Mouse (Mus musculus) neural tube, embryonic 11.5 days (tissue): ENCODE results near the gene Accs. TPM values are rescaled to one million over a fixed set of nuclear protein-coding genes. Genes with fewer than 3 reads are reported as not detected.

Source experiments
- ATAC-seq: fragments of 200-750 bp; cut with Nextera tagmentation; 2 replicates; pipeline ENCODE4 v1.8.0; 2017; ENCODE audit warnings: moderate number of reproducible peaks, mild to moderate bottlenecking, moderate TSS enrichment, moderate library complexity; ENCODE audit not compliant: insufficient read depth, low FRiP score, low TSS enrichment
- DNase-seq: peaks from one replicate; pipeline ENCODE4 v3.0.0-alpha.2; 2015; ENCODE audit warnings: low spot score
- H3K27ac ChIP-seq: fragments of 300-500 bp; sonication (generic); 2 replicates; pipeline ENCODE4 v1.5.1; 2014; ENCODE audit warnings: low read depth, mild to moderate bottlenecking, low read length
- H3K27me3 ChIP-seq: fragments of 300-500 bp; sonication (generic); 2 replicates; pipeline ENCODE4 v1.6.1; 2014; ENCODE audit warnings: mild to moderate bottlenecking, low read length, mixed read lengths; ENCODE audit not compliant: control insufficient read depth, insufficient read depth
- H3K36me3 ChIP-seq: fragments of 300-500 bp; sonication (generic); 2 replicates; pipeline ENCODE4 v1.6.1; 2014; ENCODE audit warnings: mild to moderate bottlenecking, low read length, moderate library complexity, mixed read lengths; ENCODE audit not compliant: control insufficient read depth, insufficient read depth
- H3K4me1 ChIP-seq: fragments of 300-500 bp; sonication (generic); 2 replicates; pipeline ENCODE4 v1.6.1; 2014; ENCODE audit warnings: low read length, mixed read lengths; ENCODE audit not compliant: control insufficient read depth, insufficient read depth
- H3K4me2 ChIP-seq: fragments of 300-500 bp; sonication (generic); 2 replicates; pipeline ENCODE4 v1.6.1; 2014; ENCODE audit warnings: low read depth, mild to moderate bottlenecking, moderate library complexity
- H3K4me3 ChIP-seq: fragments of 300-500 bp; sonication (generic); 2 replicates; pipeline ENCODE4 v1.5.1; 2014; ENCODE audit warnings: low read depth, low read length
- H3K9ac ChIP-seq: fragments of 300-500 bp; sonication (generic); 2 replicates; pipeline ENCODE4 v1.6.1; 2014; ENCODE audit warnings: mild to moderate bottlenecking, low read length
- H3K9me3 ChIP-seq: fragments of 300-500 bp; sonication (generic); 2 replicates; pipeline ENCODE4 v1.6.1; 2016; ENCODE audit warnings: low read length; ENCODE audit not compliant: control insufficient read depth
- WGBS: fragments of 180-500 bp; shearing (Covaris S2); extraction: QIAGEN DNeasy Blood & Tissue Kit; methylation state at CpG from one replicate; pipeline ENCODE4 v1.1.7; 2014; 5-methylcytosine and 5-hydroxymethylcytosine counted together
- polyA plus RNA-seq: library from polyadenylated mRNA; unstranded; fragments of >200 nt; fragmentation: Nextera tagmentation; extraction: Ambion mirVana; gene quantifications from 2 replicates; pipeline ENCODE4 v1.2.1, GENCODE M21; 2014

The Accs gene
- polyA plus RNA-seq, 1 experiment from 2014 or later = 7.8 TPM

DNA sequence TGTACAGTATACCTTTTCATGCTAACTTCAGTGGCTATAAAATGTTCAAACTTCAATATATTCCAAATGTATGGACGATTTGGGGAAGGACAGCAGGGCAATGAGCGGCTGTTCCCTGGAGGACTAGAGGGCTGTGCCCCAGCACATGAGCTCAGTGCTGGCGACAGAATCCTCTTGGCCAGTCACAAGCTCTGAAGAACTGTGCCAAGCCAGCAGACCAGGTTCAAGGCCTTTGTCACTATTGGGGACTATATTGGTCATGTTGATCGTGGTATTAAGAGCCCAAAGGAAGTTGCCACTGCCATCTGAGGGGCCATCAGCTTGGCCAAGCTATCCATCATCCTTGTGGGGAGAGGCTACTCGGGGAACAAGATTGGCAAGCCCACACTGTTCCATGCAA is 55.4 kb downstream of the Accs start:
- H3K4me2 ChIP-seq = no peak overlapping the region
- H3K4me1 ChIP-seq = no peaks in the 10 kb centered on the region
- no peak for DNase-seq
- 90% methylated on average over 5 of the region's 5 CpGs for WGBS
- ATAC-seq = no peak
- no peaks in the 10 kb centered on the region for H3K27me3 ChIP-seq
- H3K27ac ChIP-seq = no peak overlapping the region
- no peak overlapping the region for H3K4me3 ChIP-seq
- peaks cover 7% of the 10 kb centered on the region for H3K36me3 ChIP-seq
- H3K9ac ChIP-seq = no peak overlapping the region
- H3K9me3 ChIP-seq = no peaks in the 10 kb centered on the region

DNA sequence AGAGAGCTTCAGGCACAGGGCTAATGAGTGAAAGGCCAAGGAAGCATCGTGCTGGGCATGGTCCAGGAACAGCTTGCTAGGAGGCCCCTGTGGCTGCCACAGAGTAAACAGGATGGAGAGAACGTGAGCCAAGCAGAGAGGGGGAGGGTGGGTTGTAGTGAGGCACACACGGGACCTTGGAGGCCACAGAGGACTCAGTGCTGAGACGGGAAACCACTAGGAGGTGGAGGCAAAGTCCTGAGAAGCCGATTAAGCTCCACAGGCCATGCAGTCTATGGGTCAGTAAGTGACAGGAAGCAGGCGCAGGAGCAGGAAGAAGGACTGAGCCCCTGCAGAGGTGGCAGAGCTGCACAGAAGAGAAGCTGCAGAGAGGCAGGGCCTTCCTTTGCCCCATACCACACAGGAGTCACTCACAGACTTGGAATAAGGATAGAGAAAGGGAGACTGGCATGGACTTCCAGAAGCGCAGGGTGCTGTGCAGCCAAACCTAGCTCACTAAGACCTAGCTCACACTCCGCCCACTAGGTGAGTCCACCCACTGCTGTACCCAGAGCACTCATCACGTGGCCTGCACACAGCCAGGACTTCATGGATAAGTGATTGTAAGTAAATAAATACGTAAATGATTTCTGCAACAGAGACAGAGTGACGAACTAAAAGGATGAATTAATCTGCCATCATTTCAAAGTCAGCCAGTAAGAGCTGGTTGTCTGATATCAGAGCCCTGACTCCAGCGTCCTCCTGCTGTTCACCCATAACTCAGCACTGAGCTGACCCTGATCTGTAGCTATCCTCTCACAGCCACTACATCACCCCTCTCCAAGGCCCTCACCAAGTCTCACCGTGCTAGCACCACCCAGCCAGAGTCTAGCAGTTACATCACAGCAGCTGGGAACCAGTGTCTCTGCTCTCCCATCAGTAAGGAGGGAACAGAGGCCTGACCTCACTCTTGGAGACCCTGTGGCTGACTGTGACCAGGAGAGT is 57.9 kb downstream of the Accs start:
- H3K27ac ChIP-seq = no peak overlapping the region
- H3K4me1 ChIP-seq = no peaks in the 10 kb centered on the region
- H3K9me3 ChIP-seq = no peaks in the 10 kb centered on the region
- peaks cover 5% of the 10 kb centered on the region; the same call in 1 of the 2 replicates for H3K36me3 ChIP-seq
- no peaks in the 10 kb centered on the region for H3K27me3 ChIP-seq
- ATAC-seq = no peak
- H3K4me2 ChIP-seq = no peak overlapping the region
- H3K4me3 ChIP-seq = no peak overlapping the region
- no peak for DNase-seq
- H3K9ac ChIP-seq = no peak overlapping the region
- WGBS = 57% methylated on average over 13 of the region's 13 CpGs

DNA sequence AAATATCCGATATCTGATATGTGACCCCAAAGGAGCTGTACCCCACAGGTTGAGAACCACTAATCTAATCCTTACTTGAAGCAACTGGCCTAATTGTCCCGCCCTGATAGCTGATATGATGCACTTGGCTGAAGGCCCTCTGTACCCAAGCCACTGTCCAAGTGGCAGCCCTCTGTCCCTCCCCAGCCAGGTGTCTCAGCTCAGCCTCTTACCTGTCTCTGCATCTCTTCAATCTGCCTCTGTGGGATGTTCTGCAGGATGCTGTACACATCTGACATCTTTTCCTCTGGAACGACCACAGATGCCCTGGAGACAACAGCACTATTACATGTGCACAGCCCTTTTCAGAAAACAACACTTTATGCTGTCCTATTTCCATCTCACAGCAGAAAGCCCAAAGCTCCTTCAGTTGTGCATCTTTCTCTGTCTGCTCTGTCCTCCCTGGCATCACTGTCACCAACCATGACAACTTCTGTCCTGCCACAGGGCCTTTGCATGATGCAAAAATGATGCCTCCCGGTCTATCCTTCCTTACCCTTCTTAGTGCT is 58.9 kb downstream of the Accs start:
- H3K4me3 ChIP-seq = no peak overlapping the region
- DNase-seq (no peak), ATAC-seq (no peak)
- H3K4me2 ChIP-seq = no peak overlapping the region
- no peak overlapping the region for H3K9ac ChIP-seq
- peaks cover 2% of the 10 kb centered on the region for H3K4me1 ChIP-seq
- H3K27me3 ChIP-seq = no peaks in the 10 kb centered on the region
- H3K36me3 ChIP-seq = peaks cover 5% of the 10 kb centered on the region; the same call in 1 of the 2 replicates
- H3K27ac ChIP-seq = no peak overlapping the region
- H3K9me3 ChIP-seq = no peaks in the 10 kb centered on the region
- 87% methylated on average over 4 of the region's 4 CpGs for WGBS

DNA sequence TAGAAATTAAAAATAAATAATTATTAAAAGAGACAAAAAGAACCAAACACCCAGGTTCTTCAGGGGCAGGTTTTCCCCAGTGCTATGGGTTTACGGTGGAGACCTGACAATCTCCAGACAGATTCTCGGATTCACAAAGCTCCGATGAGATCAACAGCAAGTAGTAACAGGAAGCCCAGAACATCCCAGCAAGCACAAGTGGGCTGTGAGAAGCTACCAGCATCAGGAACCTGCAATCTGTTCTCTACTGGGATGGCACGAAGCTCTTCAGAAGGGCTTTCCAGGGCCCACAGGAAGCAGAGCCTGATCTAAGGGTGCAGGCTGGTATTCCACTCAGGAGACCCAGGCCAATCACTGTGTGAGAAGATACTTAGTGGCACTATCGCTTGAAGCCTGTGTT is 61.2 kb downstream of the Accs start:
- Histone ChIP-seq H3K4me1 (peaks cover 15% of the 10 kb centered on the region), H3K27me3 (no peaks in the 10 kb centered on the region), H3K9me3 (no peaks in the 10 kb centered on the region), H3K36me3 (peaks cover 2% of the 10 kb centered on the region; the same call in 1 of the 2 replicates), H3K27ac (no peak overlapping the region), H3K4me3 (no peak overlapping the region), H3K9ac (no peak overlapping the region), H3K4me2 (no peak overlapping the region)
- 83% methylated on average over 5 of the region's 5 CpGs for WGBS
- DNase-seq (no peak), ATAC-seq (no peak)

DNA sequence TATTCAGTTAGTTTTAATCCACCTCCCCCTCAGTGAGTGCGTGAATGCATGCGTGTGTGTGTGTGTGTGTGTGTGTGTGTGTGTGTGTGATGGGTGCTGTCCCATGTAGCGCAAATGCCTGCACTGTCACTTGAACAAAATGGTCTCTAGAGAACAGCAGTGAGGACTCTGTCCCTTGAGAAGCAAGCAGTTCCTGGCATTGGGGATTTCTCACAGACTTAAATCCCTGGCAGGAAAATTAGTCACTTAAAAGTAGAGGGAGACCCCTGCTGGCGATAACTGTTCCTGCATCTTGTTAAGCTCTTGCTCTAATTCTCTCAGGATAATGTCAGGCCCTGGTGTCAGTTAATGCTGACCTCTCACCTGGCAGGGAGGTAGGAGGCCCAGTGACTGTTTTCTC is 63.6 kb downstream of the Accs start:
- Histone ChIP-seq H3K4me3 (no peak overlapping the region), H3K9ac (no peak overlapping the region), H3K4me1 (peaks cover 15% of the 10 kb centered on the region), H3K27me3 (no peaks in the 10 kb centered on the region), H3K9me3 (no peaks in the 10 kb centered on the region), H3K36me3 (no peaks in the 10 kb centered on the region), H3K4me2 (no peak overlapping the region), H3K27ac (no peak overlapping the region)
- ATAC-seq (no peak), DNase-seq (peak; percentile 83)
- WGBS = 37% methylated on average over 4 of the region's 4 CpGs

DNA sequence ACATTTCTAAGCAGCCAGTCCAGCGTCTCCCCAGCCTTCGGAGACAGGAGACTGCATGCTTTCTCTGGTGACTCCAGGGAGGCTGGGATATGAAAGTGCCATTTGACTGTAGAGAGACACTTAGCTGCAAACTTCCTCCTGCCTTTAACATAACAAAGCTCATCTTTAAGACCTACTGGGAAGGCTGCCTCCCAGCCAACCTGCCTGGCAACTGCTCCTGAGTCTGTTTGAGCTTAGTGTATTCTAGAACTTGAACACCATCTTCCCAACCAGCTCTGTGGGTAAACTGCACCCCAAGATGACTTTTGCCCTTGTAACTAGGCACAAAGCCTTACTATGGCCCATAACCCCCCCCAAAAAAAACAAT is 64.3 kb downstream of the Accs start:
- H3K27ac ChIP-seq = no peak overlapping the region
- H3K4me3 ChIP-seq = no peak overlapping the region
- no peak for ATAC-seq
- H3K4me1 ChIP-seq = peaks cover 19% of the 10 kb centered on the region
- H3K27me3 ChIP-seq = no peaks in the 10 kb centered on the region
- no peak for DNase-seq
- 2% methylated on average over 2 of the region's 2 CpGs for WGBS
- H3K9ac ChIP-seq = no peak overlapping the region
- no peak overlapping the region for H3K4me2 ChIP-seq
- H3K9me3 ChIP-seq = no peaks in the 10 kb centered on the region
- no peaks in the 10 kb centered on the region for H3K36me3 ChIP-seq

DNA sequence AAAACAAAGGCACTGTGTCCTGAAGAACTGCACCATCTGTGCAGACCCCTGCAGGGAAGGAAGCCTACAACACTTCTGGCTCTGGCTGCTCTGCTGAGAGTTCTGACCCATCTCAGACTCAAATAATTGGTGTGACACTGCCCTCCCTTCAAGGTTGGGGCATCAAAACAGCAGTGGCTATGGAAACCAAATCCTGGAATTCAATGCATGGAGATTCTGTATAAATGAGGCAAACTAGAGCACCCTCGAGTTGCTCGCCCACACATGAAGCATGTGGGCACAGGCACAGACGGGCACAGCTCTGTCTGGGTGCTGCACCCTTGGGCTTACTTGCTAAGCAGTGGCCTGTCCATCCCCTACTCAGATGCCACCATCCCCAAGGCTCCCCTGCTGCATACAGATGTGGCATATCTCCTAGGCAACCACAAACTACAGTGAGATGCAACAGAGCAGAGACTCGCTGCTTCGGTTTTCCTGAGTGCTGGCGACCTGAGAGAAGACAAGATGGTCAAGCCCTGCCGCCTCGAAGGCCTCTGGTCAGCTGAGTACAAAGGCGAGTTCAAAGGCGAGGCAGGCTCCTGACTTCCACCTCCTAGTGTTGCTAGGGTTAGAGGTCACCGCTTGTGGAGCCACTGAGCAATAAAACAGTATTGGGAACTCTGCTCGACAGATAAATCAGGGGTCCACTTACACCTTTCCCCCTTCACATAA is 64.9 kb downstream of the Accs start:
- Histone ChIP-seq H3K27ac (no peak overlapping the region), H3K9ac (no peak overlapping the region), H3K36me3 (no peaks in the 10 kb centered on the region), H3K4me1 (peaks cover 25% of the 10 kb centered on the region), H3K9me3 (no peaks in the 10 kb centered on the region), H3K4me2 (no peak overlapping the region), H3K4me3 (no peak overlapping the region), H3K27me3 (no peaks in the 10 kb centered on the region)
- WGBS = 16% methylated on average over 12 of the region's 12 CpGs
- DNase-seq (peak; percentile 21), ATAC-seq (peak; percentile 48; the same call in 1 of the 2 replicates)

DNA sequence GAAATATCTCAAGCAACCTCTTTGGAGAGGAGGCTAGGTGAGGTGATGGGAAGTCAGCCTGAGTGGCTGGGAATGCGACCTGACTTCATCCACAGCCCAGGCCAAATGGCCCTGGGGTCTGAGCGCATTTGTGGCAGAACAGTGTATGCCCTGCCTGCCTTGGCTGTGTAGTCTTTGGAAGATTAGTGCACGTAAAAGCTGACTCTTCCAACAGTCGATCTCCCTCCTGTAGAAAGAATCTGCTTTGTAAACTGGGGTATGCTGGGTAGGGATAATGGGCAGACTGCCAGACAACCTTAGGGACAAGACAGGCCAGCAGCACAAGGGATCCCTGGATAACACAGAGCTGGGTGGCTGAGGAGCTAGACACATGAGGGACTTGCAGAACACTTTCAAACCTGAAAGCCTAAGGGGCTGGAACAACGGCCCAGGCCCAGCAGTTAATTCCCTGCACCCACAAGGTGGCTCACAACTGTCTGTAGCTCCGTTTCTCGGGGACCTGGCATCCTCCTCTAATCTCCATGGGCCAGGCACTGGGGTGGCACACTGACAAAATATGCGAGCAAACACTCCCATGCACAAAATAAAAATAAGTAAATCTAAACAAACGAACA is 65.7 kb downstream of the Accs start:
- 69% methylated on average over 9 of the region's 9 CpGs for WGBS

More for the DNA sequence above, 65.7 kb downstream of the Accs start:
- H3K4me2 ChIP-seq = no peak overlapping the region
- H3K27me3 ChIP-seq = no peaks in the 10 kb centered on the region
- no peak for DNase-seq
- no peaks in the 10 kb centered on the region for H3K9me3 ChIP-seq
- H3K4me3 ChIP-seq = no peak overlapping the region
- H3K9ac ChIP-seq = no peak overlapping the region
- ATAC-seq = no peak
- no peak overlapping the region for H3K27ac ChIP-seq
- H3K4me1 ChIP-seq = peaks cover 31% of the 10 kb centered on the region
- no peaks in the 10 kb centered on the region for H3K36me3 ChIP-seq
